Mouse (Mus musculus) cerebellum, postnatal 14 days (tissue): Measurements from ENCODE around the gene Cdh3.
"Not testable (repeated sequence)": the region's sequence is repeated elsewhere in the genome, so short reads cannot be mapped to it uniquely, and the experiment has no call there.

Source experiments
- DNase-seq, 2 experiments: peaks; one replicate each; pipeline ENCODE4 v3.0.0; 2021; ENCODE audit warnings: mixed read lengths in 2 of 2

Gene Cdh3

DNA sequence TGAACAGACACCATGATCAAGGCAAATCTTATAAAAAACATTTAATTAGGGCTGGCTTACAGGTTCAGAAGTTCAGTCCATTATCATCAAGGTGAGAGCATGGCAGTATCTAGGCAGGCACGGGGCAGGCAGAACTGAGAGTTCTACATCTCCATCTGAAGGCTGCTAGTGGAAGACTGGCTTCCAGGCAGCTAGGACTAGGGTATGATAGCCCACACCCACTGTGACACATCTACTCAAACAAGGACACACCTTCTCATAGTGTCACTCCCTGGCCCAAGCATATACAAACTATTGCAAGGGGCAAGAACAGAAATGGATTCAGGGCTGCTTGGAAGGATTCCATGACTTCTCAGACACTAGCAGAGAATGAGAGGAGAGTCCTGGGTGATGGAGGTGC lies 61.5 kb downstream of the Cdh3 start:
- DNase-seq, result not testable (repeated sequence)

DNA sequence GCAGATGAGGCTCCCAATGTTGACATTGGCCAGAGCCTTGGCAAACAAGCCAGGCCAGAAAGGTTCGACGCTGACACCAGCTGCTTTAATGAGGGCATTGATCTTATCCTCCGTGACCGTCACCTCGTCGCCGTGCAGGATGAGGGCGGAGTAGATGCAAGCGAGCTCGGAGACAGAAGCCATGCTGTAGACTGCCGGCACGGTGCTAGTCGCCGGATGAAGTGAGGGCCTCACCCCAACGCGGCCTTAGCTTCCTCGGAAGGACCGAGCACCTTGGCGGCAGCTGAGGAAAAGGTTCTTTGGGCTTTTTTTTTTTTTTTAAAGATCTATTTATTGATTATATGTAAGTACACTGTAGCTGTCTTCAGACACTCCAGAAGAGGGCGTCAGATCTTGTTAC lies 62.5 kb downstream of the Cdh3 start, which contains the start of gene Gm10073:
Gene Gm10073, minus strand, starts transcription at position 294 of the 400 bp plus-strand sequence.
- not testable (repeated sequence) for DNase-seq

DNA sequence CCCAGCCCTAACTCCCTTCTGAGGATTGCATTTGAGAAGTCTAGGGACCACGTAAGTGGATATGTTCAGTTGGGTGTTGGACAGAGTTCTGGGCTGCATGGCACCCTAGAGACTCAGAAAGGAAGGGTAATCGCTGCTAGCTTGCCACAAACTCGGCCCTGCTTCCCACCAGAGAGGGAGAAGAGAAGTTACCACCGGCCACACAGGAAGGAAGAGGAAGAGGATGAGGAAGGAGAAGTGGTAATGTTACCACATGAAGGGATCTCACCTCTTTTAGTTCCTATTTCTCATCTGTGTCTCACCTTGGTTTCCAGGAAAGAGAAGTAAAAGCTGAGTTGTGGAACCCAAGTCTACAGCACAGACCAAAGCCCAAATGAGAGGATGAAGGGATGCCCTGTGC lies 63.6 kb downstream of the Cdh3 start:
- no peak for DNase-seq

DNA sequence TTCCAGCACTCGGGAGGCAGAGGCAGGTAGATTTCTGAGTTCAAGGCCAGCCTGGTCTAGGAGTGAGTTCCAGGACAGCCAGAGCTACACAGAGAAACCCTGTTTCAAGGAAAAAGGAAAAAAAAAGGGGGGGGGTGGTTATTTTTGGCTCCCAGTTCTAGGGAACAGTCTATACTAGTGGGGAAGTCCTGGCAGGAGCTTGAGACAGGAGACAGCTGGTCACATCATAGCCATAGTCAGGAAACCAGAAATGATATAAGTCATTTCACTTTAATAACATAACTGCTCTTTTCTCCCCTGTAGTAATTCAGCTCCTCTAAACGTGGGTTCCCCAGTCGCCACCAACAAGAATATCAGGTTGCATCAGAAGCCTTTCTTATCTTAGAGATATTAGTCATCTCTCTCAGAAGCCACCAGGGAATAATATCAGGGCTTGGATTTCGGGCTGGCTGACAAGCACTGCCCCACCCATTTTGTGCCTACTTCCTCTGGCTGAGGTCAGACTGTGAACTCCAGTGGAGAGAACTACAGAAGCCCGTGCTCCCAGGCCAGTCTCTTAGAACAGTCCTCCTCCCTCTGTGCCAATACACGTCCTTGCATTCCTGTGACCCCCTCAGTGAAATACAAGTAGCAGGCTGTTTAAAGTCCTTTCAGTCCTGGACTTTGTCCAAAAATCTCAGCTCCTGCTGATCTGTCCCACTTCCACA lies 66.3 kb downstream of the Cdh3 start:
- DNase-seq, result peak in 1 of 2 experiments; percentile 15

DNA sequence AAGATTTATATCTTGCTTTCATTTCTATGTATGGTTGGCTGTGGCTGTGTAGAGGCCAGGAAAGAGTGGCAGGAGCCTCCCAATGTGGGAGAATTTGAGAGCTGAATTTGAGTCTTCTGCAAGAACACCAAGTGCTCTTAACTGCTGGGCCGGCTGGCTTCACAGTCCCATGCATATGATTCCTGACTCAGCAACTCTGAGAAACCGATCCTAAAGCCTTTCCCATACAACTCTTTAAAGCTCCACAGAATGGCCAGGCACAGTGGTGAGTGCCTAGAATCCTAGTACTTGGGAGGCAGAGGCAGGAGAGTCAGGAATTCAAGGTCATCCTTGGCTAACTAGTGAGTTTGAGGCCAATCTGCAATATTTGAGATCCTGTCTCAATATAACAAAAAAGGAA lies 68.8 kb downstream of the Cdh3 start:
- no peak for DNase-seq

DNA sequence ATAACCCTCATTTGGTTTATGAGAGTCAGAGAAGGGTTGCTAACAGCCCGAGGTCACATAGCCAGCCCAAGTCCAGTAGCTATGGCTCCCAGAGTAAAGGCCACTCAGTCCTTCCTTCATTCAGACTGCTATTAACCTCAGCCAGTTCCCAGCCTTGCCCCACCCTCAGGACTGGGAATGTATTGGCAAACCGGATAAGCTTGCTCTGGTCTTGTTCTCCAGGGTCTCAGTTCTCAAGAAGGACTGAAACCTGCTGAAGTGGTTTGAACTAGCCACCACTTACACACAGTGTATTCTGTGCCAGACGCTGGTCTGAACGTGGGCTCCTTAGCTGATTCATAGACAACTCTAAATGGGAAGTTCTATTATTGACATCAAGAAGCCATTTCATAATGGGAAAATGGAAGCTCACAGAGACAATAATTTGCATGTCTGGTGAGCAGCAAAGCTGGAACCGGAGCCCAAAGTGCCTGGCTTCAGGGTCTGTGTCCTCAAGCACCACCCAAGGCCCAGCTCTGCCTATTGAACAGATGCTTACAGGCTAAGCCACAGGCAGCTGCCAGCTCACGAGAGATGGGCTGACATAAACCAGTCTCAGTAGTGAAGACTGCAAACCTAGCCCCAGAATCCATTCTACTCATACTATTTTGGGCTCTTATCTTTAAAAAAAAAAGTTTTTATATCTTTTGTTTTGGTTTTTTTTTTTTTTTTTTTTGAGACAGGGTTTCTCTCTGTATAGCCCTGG lies 70.8 kb downstream of the Cdh3 start:
- DNase-seq, result no peak

DNA sequence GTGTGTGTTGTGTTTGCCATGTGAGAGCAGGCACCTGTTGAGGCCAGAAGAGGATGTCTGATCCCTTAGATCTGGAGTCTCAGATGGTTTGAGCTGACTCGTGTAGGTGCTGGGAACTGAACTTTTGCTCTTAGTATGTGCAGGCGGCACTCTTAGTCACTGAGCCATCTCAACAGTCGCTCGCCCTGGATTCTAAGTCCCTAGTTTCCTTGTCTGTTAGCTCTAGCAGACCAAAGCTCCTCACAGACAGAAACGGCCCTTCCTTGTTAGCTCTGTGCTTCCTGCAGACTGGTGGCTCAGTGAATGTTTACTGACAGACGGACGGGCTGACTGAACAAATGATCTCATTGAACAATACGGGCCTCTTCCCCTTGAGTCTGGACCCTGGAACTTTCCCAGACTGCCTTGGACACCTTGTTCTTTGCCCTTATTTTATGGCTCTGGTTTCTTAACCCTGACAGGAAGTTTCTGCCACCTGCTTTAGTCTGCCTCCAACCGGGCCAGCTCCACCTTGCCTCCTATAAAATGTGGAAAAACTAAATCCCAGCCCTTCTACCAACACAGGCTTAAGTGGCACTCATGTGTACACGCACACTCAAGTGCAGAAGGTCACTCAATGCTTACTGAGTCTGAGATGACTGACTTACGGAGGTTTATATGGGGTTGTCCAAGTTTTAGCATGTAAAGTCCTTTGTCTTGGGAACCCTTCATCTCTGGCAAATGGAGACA lies 74.4 kb downstream of the Cdh3 start:
- DNase-seq, result no peak

DNA sequence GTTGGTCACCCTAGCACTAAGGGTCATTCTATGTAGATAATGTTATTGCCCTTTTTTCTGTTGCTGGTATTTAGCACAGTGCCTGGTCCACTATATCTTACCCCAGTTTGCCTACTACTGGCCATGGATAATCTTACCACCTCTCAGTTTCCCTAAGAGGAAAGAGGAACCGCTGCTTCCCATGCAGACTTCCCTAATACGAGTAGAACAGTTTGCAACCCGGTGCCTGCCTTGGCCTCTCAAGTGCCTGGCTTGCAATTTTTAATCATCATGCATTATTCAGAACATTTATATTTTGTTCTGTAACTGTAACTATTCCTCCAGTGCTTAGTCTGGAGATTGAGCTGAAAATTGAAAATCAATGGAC lies 75.0 kb downstream of the Cdh3 start:
- no peak for DNase-seq

DNA sequence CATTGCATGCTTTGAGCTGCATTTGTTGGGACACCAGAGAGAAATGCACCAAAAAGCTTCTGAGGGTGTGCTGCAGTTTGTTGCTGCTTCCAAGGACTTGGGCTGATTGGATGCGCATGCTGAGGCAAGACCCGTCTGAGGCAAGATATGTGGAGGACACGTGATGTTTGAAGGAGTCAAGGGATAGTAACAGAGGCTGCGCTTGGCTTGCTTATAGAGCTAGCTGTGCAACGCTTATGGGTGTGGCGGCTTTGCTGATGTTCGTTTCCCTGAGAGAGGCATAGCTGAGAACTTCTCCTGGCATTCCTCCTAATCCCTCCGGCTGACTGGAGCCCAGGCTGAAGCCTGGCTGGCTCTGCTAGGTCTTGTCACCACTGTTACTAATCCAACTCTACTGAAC lies 76.2 kb downstream of the Cdh3 start:
- peak in 1 of 2 experiments; percentile 5 for DNase-seq

DNA sequence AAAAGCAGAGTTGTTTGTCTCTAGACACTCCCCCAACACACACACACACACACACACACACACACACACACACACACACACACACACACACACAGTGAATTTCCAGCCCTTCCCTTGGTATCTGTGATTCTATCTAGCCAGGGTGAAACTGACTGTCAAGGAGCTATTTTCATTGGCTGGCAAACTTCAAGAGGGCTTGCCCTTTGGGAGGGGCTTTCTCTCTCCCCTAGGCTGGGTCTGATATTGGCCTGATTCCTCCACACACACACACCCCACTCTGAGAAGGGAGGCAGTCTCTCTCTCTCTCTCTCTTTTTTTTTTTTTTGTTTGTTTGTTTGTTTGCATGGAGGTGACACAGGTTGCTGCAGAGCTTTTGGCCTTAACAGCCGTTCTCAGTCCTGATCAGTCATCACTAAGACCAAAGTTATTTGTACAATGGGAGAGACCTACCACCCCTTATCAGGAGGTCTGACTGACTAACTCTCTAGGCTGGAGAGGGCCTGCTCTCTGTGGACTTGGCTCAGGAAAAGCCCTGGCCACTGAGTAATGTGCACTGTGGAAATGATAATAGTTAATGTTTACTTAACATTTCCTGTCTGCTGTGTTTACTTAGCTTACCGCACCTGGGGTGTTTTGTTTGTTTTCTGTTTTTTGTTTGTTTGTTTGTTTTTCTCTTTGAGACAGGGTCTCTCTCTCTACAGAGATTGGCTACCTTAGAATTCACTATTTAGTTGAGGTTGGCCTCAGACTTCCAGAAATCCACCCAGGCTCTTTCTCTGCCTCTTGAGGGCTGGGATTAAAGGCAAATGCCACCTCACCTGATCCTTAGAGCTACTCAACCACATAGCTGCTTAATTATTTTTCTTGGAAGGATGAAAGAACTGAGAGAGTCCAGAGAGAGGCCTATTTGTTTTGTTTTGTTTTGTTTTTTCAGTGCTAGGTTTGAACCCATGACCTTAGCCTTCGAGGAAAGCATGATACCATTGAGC lies 78.0 kb downstream of the Cdh3 start:
- DNase-seq, result no peak

DNA sequence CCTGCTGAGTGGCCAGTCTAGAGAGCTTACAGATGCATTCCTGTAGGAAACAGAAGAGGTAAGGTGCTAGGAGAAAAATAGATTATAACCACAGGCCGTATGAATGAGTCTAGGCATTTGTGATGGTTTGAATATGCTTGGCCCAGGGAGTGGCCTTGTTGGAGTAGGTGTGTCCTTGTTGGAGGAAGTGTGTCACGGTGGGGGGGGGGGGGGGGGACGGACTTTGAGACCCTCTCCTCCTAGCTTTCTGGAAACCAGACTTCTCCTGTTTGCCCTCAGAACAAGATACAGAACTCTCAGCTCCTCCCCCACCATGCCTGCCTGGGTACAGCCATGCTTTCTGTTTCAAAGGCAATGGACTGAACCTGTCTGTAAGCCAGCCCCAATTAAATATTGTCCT lies 81.8 kb downstream of the Cdh3 start:
- no peak for DNase-seq

DNA sequence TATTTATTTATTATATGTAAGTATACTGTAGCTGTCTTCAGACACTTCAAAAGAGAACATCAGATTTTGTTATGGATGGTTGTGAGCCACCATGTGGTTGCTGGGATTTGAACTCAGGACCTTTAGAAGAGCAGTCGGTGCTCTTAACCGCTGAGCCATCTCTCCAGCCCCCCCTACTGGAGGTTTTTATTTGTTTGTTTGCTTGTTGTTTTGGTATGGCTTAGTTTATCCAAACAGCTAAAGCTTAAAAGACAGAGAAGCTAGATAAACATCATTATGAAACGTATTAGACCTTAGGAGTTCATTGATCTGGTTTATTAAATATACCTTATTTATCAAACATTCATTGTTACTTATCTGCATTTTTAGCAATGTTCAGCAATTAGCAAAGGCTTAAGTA lies 84.9 kb downstream of the Cdh3 start:
- DNase-seq, result not testable (repeated sequence)

DNA sequence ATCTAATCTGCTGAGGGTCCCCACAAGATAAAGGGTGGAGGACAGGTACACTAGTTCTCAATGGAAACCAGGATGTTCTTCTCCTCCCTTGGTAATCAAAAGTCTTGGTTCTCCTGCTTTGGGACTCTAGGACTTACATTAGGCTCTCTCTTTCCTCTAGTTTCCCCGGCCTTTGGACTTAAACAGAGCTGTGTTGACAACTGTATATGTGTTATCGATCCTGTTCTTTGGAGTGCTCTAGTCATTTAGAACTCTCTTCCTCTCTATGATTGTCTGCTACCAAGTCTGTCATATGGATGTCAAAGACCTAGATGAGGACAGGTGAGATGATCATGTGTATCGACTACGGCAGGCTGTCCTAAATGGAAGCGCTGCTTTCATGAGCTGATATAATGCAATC lies 86.4 kb downstream of the Cdh3 start:
- no peak for DNase-seq

DNA sequence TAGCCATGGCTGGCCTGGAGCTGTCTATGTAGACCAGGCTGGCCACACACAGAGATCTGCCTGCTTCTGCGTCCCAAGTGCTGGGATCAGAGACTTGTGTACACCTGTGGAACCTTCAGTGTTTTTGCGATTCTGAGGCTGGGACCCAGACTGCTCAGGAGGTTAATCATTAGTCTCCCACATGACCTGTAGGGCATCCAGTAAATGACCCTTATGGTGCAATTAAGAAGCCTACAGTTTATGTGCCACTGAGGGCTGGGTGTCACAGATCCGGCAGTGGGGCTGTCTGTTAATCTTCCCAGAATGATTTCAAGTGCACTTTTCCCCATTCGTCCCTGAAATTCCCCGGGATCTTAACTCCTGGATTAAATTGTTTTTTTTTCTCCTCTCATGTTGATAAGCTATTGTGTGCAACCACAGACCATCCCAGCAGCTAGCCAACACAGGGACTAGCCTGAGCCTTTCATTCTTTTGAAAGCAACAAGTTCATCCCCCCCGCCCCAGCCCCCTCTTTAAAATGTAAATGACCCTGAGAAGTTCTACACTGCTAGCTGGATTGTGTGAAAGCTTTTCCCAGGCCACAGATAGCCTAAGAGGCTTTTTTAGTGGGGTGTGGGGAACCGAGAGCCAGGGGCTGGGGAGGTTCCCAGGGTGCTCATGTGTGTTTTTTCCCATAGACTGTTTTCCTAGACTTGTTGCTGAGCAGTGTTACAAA lies 88.7 kb downstream of the Cdh3 start:
- DNase-seq, result no peak

DNA sequence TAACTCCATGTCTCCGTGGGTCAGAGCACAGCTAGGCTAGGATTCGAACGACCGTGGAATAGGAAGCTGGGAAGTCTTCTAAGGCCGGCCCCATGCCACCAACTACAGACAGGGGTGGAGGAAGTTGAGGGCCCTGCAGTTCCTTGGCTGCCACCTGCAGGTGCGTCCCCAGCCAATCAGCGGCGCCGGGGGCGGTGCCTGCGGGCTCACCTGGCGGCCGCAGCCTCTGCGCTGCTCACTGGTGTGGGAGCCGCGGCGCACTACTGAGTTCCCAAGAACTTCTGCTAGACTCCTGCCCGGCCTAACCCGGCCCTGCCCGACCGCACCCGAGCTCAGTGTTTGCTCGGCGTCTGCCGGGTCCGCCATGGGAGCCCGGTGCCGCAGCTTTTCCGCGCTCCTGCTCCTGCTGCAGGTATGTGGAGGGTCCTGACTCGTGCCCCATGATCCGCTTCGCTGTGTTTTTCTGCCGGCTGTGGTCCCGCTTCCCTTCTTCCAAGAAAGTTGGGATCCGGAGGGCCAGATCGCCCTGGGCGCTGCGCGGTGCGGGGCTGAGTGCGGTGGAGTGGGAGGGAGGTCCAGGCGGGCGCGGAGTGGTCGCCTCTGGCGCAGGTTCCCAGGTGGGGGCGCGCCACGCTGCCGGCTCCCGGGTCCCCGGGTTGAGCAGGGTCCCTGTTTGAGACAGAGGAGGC lies 92.6 kb downstream of the Cdh3 start, which contains the start of gene Cdh1:
Gene Cdh1, plus strand, starts transcription at position 221 of the 689 bp plus-strand sequence.
- DNase-seq, result peak; percentile 48 to 56

DNA sequence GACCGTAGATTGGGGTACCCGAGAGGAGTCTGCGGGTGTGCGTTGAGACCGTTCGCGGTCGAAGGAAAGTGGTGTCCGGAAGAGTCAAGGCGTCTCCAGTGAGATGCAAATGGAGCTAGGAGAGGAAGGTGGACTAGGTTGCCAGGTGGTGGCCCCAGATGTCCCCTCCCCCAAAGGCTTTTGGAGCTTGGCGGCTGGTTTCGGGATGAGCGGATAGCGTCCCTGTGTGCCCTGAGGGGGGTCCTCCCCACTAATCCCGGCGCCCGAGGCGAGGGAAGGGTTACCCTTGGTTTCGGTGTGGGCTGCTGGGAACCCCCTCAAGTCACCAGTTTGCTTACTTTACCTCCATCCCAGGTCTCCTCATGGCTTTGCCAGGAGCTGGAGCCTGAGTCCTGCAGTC lies 93.2 kb downstream of the Cdh3 start:
- DNase-seq, result peak in 1 of 2 experiments; percentile 13

DNA sequence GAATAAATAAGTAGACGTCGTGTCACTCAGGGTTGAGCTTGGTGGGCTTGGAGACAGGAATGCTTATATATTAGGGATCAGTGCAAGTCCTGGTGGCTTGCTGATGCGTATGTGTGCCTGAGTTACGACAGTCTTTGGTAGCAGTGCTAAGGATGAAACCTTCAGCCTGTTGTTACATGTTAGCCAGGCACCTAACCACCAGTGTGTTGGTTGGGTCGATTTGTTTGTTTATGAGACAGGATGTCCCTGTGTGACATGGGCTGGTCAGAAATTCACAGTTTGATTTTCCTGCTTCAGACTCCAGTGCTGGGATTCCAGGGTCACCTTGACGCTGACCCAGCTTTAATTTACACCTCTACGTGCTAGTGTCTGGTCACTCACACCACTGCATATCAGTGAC lies 95.0 kb downstream of the Cdh3 start:
- DNase-seq, result no peak

DNA sequence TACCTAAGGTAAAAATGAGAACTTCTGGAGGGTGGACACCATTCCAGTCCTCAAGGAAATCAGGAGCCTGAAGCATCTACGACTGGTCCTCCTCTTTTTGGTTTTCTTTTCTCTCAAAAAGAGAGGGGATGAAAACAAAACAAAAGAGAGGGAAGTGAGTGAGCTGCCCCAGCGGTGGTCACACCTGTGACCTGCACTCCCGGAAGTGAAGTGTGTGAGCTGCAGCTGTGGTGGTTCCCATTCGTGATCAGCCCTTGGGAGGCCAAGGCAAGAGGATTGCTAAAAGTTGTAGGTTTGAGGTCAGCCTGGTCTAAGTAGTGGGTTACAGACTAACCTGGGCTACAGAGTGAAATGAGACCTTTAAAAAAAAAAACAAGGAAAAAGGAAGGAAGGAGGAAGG lies 95.4 kb downstream of the Cdh3 start:
- DNase-seq, result no peak

DNA sequence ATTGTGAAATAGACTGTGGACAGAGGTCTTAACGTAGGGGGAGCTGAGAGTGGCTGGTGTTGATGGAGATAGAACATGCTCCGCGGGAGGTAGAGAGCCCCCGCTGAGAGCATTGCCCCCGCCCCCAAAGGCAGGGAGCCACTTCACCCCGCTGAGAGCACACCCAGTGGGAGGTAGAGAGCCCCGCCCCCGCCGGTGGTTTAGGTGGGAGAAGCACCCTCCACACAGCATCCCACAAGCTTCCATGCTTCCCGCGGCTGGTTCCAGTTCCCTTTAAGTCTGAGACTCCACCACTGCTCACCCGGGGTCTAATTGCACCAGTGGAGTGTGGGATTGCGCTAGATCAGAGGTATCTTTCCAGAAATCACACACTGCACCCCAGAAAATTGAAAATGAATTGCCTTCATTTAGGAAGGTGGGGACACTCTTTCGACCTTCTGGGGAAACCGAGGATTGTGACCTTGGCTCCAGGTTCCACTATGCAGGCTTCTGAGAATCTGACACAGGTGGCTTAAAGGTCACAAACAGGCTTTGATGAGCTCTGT lies 96.0 kb downstream of the Cdh3 start:
- no peak for DNase-seq
